ENCODE assay signal across 21 mouse cellular contexts in genomic region chr14:76856591-76856990, GRCm38 (mm10).
DNase-seq lines count a peak whose midpoint lies in the region; ATAC-seq and TF ChIP-seq lines count a peak whose summit lies in the region.
"Had no signal": no experiment of that assay in that cellular context is flagged by ENCODE, and none has a peak within 500 bp of the region (broad histone marks: within the 10 kb centered on the region; RNA-seq: fewer than 3 reads in every experiment).

No protein-coding gene starts in this region.

- no peaks in the 10 kb centered on the region for H3K27me3 ChIP-seq in heart, adult 2 months (ENCODE audit: control insufficient read depth, insufficient read depth, low read length)
- peaks cover 14% of the 10 kb centered on the region for H3K27me3 ChIP-seq in megakaryocyte, embryonic 14.5 days (replicated peaks)
- H3K27me3 ChIP-seq in liver, embryonic 14.5 days (ENCODE audit: control insufficient read depth, insufficient read depth, low read length): no peaks in the 10 kb centered on the region
- H3K27me3 ChIP-seq: neural tube, embryonic 12.5 days had no signal

- ATAC-seq in megakaryocyte, adult 5-6 weeks (ENCODE audit: poor library complexity, severe bottlenecking): no peak
- ATAC-seq in liver, embryonic 14.5 days (ENCODE audit: insufficient read depth): peak; percentile 37; the same call in 1 of the 2 replicates
- ATAC-seq: forebrain, postnatal 0 days had no signal

- intact Hi-C loops in heart, adult 2 months (cut with DNase I): loop anchor here (2.0 kb wide), 1 partner anchor 36 kb away; no protein-coding TSS in a partner anchor
- intact Hi-C loops in heart, postnatal 36 days (cut with DNase I): no loop called here

- no peaks in the 10 kb centered on the region for H3K79me2 ChIP-seq in heart, adult 2 months (replicated peaks; ENCODE audit: control insufficient read depth, insufficient read depth, low read length)

- no peak for TF ChIP-seq CTCF in heart, adult 2 months (IDR thresholded peaks at IDR 0.05)
- TF ChIP-seq CTCF in liver, embryonic 14.5 days (IDR thresholded peaks at IDR 0.05; ENCODE audit: low read depth): no peak

- no peak overlapping the region for H3K4me3 ChIP-seq in heart, adult 2 months
- H3K4me3 ChIP-seq in megakaryocyte, embryonic 14.5 days (replicated peaks): peak overlapping the region; percentile 60
- no peak overlapping the region for H3K4me3 ChIP-seq in liver, embryonic 14.5 days (ENCODE audit: insufficient read depth in 1 of 2, low read depth in 2 of 2, low read length in 2 of 2)
- H3K4me3 ChIP-seq: erythroblast, embryonic 14.5 days; neural tube, embryonic 12.5 days had no signal

- no peak for DNase-seq in heart, adult 2 months
- no peak for DNase-seq in heart, postnatal 36 days
- no peak for DNase-seq in liver, embryonic 14.5 days (ENCODE audit: low read depth in 3 of 3, low spot score in 3 of 3)
- peak; percentile 11 for DNase-seq in yolk sac, embryonic 10.5 days (ENCODE audit: low spot score)
- no peak for DNase-seq in urinary bladder, postnatal 10 days (ENCODE audit: low spot score)
- DNase-seq in layer of hippocampus, adult 8-10 months (ENCODE audit: low spot score in 2 of 2): no peak
- DNase-seq: adrenal gland, postnatal 10 days; cerebellum, adult 9-11 months; forebrain, postnatal 0 days; gastrocnemius, postnatal 14 days; kidney, adult 9 months; layer of hippocampus, adult 9-11 months; lung, adult 2 months; midbrain, embryonic 14.5 days; right cerebral cortex, postnatal 4 days; thymus, postnatal 4 days had no signal

- peaks cover 7% of the 10 kb centered on the region for H3K9me3 ChIP-seq in megakaryocyte, embryonic 14.5 days
- H3K9me3 ChIP-seq in liver, embryonic 14.5 days (ENCODE audit: control insufficient read depth, low read length): no peaks in the 10 kb centered on the region
- H3K9me3 ChIP-seq: neural tube, embryonic 12.5 days had no signal

- H3K27ac ChIP-seq in heart, adult 2 months: no peak overlapping the region; the same call in 1 of the 2 replicates
- no peak overlapping the region for H3K27ac ChIP-seq in liver, embryonic 14.5 days
- H3K27ac ChIP-seq: hindbrain, embryonic 14.5 days; neural tube, embryonic 12.5 days had no signal

- peaks cover 5% of the 10 kb centered on the region for H3K4me1 ChIP-seq in heart, adult 2 months (ENCODE audit: control insufficient read depth, insufficient read depth, low read length)
- peaks cover 48% of the 10 kb centered on the region for H3K4me1 ChIP-seq in megakaryocyte, embryonic 14.5 days
- H3K4me1 ChIP-seq in liver, embryonic 14.5 days (replicated peaks; ENCODE audit: control insufficient read depth in 2 of 2, insufficient read depth in 2 of 2, low read length in 1 of 2): peaks cover 9 to 17% of the 10 kb centered on the region in 2 experiments
- H3K4me1 ChIP-seq: neural tube, embryonic 12.5 days had no signal

- H3K36me3 ChIP-seq in heart, adult 2 months (ENCODE audit: control insufficient read depth, insufficient read depth, low read length): peaks cover 4% of the 10 kb centered on the region; the same call in 1 of the 2 replicates
- no peaks in the 10 kb centered on the region for H3K36me3 ChIP-seq in megakaryocyte, embryonic 14.5 days (replicated peaks; ENCODE audit: low read length)
- H3K36me3 ChIP-seq in liver, embryonic 14.5 days (replicated peaks; ENCODE audit: control insufficient read depth, insufficient read depth, low read depth): no peaks in the 10 kb centered on the region
- H3K36me3 ChIP-seq: neural tube, embryonic 12.5 days had no signal

- TF ChIP-seq EP300 in heart, adult 2 months (IDR thresholded peaks at IDR 0.05; ENCODE audit: insufficient read depth, low read depth, low read length): no peak
- TF ChIP-seq EP300 in liver, embryonic 14.5 days (IDR thresholded peaks at IDR 0.05; ENCODE audit: low read depth): peak; percentile 55

- 0 out of 2 replicates have a peak, but pooled peaks have one; percentile 13 for TF ChIP-seq POLR2A in heart, adult 2 months (IDR thresholded peaks at IDR 0.05; ENCODE audit: insufficient read depth, low read depth, low read length)

- 6% methylated on average over 8 of the region's 8 CpGs for WGBS in heart, adult 2 months
- 6% methylated on average over 8 of the region's 8 CpGs for WGBS in liver, embryonic 14.5 days (ENCODE audit: insufficient replicate concordance)

- peak overlapping the region; percentile 20; the same call in 1 of the 2 replicates for H3K4me2 ChIP-seq in liver, embryonic 14.5 days (ENCODE audit: low read depth)
- H3K4me2 ChIP-seq: hindbrain, embryonic 14.5 days; neural tube, embryonic 12.5 days had no signal

- no peak overlapping the region for H3K9ac ChIP-seq in heart, adult 2 months (ENCODE audit: low read depth, low read length)
- H3K9ac ChIP-seq in liver, embryonic 14.5 days (replicated peaks): no peak overlapping the region
- H3K9ac ChIP-seq: forebrain, postnatal 0 days; hindbrain, embryonic 14.5 days; neural tube, embryonic 12.5 days had no signal
